Mouse (Mus musculus) adrenal gland, postnatal 36 days (tissue): Measurements from ENCODE around the gene Mllt11. TPM values are rescaled to one million over a fixed set of nuclear protein-coding genes. Genes with fewer than 3 reads are reported as not detected.
A peak's percentile ranks its signal among the peaks of the same experiment; 100 is the strongest.

Experiments used
- DNase-seq, 2 experiments: peaks; one replicate each; pipeline ENCODE4 v3.0.0; 2021; ENCODE audit warnings: mixed read lengths in 1 of 2
- total RNA-seq, 2 experiments: library from RNA; stranded (reverse); gene quantifications; 2 replicates each; pipeline ENCODE4 v1.2.3; 2021

Mllt11 gene
- total RNA-seq, 2 experiments from 2014 or later: 6.9 to 10.9 TPM

GRCm38 (mm10) chr3:95246465-95247231 is 14.7 kb upstream of the Mllt11 start:
- DNase-seq: peak; percentile 61 to 68

DNA sequence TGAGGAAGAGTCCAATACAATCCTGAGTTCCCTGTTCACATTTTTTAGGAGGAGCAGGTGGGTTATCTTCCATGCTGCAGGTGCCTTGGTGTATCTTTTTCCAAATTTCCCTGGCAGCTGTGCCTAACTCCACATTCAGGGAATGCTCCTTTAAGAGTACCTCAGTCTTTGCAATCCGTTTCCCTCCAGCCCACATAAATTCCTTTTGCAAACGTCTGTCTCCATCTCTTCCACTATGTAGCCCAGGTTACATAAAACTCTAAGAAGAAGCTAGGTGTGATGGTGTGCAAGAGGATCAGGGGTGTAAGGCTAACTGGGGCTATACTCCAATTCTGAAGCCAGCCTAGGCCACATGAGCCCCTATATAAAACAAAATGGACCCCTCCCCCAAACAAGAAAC is 11.1 kb upstream of the Mllt11 start:
- no peak for DNase-seq

GRCm38 (mm10) chr3:95241498-95241897 is 9.5 kb upstream of the Mllt11 start, which contains the start of gene Gm128:
Gm128 (minus strand) TSS chr3:95241598.
- DNase-seq: no peak

GRCm38 (mm10) chr3:95240900-95241299 is 8.9 kb upstream of the Mllt11 start:
- no peak for DNase-seq

GRCm38 (mm10) chr3:95239971-95240370 is 8.0 kb upstream of the Mllt11 start:
- no peak for DNase-seq

DNA sequence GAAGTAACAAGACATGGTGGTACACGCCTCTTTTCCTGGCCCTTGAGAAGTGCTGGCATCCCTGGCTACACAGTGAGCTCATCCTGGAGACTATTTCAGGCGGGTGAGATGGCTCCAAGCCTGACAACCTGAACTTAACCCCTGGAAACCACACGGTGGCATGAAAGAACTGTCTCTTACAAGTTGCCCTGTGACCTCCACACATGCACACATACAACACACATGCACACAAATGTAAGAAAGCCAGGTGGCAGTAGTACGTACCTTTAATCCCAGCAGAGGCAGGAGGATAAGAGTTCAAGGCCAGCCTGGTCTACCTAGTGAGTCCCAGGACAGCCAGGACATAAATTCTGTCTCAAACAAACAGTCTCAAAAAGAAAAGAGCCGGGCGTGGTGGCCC is 7.1 kb upstream of the Mllt11 start:
- no peak for DNase-seq

- no peak for DNase-seq
These were observed 5.6 kb upstream of the Mllt11 start for GRCm38 (mm10) chr3:95237541-95238099.

DNA sequence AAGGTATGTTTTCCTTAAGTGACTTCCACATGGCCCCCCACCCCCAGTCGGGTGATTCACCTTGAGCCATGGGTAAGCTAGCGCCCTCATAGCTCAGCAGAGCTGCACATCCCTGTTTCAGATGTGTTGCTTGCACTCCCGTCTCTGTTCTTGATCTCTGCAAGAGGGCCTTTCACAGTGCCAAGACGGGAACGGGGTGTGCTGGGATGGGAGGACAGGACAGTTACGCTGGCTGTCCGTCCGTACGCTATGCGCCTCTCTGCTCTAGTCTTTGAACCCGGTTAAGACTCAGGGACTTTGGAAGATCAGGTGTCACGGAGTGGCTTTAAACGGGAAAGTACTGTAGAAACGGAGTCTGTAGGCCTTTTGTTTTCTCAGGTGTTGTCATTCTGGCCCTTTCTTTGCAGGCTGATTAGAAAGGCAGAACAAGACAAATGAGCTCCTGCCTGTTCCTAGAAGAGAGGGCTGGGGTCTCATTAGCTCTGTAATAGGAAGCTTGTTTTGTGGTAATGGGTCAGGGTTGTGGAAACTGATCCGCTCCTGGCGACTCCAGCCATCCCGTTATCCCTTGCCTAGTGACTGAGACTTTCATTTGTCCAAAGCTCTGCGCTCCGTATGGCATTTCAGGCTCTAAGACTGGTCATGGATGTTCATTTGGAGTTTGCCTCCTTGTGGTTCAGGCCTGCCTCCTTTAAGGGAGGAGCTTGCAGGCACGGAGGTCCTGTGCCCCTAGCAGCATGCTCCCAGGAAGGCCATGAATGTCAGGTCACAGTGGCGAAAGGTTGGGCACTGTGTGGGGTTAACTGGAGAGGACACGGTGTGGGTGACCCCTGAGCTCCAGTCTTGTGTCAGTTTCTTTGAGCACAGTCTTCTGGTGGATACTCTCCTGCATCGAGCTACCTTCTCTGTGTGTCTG is 3.7 kb upstream of the Mllt11 start:
- DNase-seq: no peak

DNA sequence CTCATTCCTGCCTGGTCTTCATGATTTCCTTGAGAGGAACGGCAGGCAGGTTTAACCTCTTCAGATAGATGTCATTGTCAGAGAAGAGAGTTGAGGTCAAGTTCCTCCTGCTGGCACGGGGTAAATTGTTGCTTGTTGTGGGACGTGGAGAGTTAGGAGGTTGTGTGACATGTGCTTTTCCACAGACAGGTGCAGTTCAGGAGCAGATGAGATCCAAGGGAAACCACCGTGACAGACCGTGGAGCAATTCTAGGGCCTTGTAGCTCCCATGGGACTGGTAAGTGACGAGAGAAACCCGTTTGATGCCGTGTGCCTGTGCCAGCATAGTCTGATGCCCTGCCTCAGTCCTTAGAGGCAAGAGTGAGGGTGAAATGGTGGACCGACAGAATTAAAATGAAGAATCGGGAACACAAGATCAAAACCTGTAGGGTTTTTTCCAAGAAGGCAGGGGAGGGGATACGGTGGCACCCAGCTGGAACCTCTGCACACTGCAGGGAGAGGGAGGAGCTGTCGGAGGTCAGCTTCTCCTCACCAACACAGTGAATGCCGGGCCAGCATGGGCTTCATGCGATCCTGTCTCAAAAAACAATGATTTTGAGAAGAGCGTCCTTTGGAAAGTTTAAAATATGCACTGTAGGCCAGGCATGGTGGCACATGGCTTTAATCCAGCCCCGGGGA is 1.5 kb upstream of the Mllt11 start:
- DNase-seq: no peak

DNA sequence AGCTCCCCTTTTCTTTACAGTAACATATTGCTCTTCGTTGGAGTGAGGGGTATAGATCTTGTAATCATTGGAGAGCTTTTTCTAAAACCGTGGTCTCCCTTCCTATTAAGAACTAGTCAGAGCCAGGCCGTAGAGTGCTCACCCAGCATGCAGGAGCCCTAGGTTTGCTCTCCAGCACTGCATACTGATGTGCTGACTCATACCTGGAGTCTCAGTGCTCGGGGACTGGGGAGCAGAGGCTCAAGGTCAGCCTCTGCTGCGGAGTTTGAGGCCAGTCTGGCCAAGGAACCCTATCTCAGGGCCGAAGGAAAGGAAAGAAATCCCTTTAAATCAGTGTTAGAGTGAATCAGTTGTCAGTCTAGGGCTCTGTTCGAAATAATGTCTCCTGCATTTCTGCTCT is 800 bp upstream of the Mllt11 start:
- DNase-seq: peak; percentile 78 to 81

GRCm38 (mm10) chr3:95230495-95231297 is 1.3 kb downstream of the Mllt11 start:
- DNase-seq: peak in 1 of 2 experiments; percentile 35

DNA sequence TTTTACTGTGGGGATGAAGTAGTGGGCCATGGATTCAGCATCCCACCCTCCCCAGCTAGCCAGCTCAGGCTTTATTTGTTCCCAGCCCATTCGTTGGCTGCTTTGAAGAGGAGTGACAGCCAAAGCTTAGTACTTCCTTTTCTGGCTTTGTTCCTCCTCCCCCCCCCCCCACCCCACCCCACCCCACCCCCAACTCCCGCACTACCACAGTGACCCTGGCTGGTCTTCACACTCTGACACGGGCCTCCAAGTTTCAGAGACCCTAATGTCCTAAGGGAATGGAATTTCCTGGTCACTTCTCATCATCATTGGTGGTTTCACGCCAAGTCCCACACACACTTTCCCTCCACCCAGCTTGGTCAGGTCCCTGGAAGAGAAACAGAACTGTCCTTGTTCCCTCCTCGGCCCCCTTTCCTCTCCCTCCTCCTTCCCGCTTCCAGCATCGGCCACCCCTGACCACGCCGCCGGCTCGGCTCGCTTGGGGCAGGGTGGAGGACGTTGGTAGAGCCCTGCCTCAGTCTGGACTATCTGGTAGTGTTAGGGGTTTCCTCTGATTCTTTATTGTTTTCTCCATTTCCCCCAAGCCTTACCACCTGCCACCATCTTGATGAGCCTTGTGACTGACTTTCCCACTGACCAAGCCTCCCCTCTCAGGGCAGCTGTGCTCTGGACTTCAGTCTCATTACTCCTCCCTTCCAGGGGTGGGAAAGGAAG is 2.0 kb downstream of the Mllt11 start:
- DNase-seq: peak; percentile 51 to 60

DNA sequence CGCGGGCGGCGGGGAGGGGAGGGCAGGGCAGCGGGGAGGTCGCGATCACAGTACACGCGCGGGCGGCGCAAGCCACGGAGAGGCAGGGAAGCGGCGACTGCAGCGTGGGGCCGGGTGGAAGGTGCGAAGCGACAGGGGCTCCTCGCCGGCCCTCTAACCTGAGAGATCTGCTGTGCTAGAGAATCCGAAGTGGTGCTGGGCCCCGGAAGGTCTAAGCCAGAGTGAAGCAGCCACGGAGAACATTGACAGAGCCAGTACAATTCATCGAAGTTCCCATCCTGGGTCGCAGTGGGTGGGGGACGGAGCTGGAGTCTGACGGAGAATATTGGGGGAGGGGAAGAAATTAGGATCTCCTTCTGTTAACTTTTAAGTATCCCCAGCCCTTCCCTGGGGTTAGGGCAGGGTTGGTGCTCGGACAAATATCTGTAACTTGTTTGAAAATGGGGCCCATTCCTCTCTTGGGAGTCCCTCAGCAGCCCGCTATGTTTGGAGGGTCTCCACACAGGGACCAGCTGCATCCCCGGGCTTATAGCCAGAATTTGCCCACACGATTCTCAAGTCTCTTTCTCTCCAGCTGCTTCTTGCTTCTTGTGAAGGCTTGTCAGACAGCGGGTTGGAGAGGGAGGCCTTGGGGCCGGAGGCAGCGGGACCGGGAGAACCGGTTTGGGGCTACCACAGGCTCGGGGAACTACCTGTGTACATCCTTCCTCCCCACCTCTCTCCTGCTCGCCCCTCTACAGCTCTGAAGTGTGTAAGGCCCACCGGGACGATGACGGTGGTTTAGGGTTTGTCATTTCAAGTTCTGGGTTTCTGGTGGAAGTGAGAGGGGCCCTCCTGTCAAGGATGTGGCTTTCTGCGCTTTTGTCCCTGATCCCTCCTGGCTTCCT is 2.8 kb downstream of the Mllt11 start:
- DNase-seq: peak; percentile 44 to 45

- DNase-seq: peak; percentile 95
These were observed 3.6 kb downstream of the Mllt11 start, which contains the start of gene Cdc42se1 for GRCm38 (mm10) chr3:95228148-95228893. Cdc42se1 (plus strand) TSS chr3:95228732.

DNA sequence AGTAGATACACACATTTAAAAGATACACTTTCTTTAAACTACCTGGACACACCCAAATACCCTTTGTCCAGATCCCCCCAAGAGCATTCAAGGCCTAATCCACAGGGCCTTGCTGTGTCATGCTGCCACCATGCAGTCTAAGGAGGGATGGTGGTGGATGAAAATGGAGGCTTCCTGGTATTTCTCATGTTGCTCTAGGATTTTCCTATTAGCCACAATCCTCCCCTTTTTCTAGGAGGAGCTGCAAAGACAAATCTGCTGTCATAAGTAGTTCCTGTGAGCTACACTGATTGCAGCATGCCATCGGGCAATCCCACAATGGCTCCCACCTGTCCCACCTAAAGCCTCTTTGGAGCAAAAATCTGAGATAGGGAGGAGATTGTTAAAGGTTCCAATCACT is 4.8 kb downstream of the Mllt11 start:
- DNase-seq: no peak

DNA sequence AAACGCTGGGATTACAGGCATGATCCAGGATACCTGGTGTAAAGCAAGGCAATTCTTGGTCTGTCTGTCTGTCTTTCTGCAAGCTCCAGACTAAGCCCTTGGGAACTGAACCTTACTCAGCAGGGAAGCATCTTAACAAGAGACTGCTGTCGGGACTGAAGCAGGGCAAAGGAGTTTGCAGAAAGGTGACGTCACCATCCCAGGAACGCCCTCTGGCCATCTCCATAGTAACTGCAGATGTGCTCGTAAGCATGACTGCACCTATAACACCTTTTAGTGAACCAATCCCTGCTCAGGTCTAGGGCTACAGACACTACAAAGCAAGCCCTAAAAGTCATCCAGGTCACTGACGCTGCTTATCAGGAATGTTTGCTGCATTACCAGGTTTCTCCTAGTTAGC is 7.7 kb downstream of the Mllt11 start:
- DNase-seq: peak; percentile 50 to 57

DNA sequence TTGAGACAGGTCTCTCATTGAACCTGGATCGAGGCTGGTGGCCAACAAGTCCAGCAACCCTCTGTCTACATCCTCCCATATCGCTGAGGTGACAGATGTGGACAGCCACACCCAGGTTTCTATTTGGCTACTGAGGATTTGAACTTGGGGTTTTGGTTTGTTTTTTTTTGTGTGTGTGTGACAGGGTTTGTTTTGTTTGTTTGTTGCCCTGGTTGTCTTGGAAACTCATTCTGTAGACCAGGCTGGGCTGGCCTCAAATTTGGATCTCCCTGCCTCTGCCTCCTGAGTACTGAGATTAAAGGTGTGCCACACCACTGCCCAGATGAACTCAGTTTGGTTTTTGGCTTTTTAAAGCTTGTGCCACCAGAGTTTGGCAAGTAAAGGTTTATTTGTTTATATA is 8.9 kb downstream of the Mllt11 start:
- no peak for DNase-seq

DNA sequence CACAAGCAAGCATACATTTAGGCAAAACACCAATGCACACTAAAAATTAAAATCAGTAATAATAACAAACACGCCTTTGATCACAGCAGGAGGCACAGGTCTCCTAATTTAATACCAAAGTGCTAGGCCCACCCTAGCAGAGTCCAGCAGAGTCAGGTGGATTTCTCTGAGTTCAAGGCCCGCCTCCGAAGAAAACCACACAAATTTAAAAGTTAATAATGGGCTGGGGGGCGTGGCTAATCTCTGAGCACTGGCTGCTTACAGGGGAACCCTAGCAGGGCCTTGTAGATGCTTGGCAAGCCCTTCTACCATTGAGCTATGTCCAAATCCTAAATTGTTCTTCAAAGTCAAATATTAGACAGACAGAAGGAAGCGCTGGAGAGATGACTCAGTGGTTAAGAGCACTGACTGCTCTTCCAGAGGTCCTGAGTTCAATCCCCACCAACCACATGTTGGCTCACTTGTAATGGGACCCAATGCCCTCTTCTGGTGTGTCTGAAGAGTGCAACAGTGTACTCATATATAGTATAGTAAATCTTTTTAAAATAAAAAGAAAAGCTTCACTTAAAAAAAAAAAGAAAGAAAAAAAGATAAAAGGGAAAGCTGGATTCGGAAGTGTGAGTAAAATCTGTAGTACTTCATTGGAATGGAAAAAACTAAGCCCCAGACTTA is 13.4 kb downstream of the Mllt11 start:
- DNase-seq: no peak
